Mouse (Mus musculus) lung, embryonic 15.5 days (tissue): ENCODE measurements around the gene Slc22a14. TPM values are rescaled to one million over a fixed set of nuclear protein-coding genes. Genes with fewer than 3 reads are reported as not detected.

Experiments used
- polyA plus RNA-seq: library from polyadenylated mRNA; unstranded; fragments of >200 nt; fragmentation: Nextera tagmentation; extraction: Ambion mirVana; gene quantifications from 2 replicates; pipeline ENCODE4 v1.2.1, GENCODE M21; 2015

Slc22a14 gene
- polyA plus RNA-seq, 1 experiment from 2014 or later: not detected

Other genes starting within 250 kb of the Slc22a14 start
- gene Acaa1b, start 208.5 kb downstream of the Slc22a14 start, polyA plus RNA-seq: 1.2 and 1.6 TPM in 2 replicates
- not detected in 2 replicates for gene Gm47289, start 206.4 kb downstream of the Slc22a14 start, polyA plus RNA-seq
- gene Slc22a13, start 156.5 kb downstream of the Slc22a14 start, polyA plus RNA-seq: not detected in 2 replicates
- gene Oxsr1, start 43.1 kb downstream of the Slc22a14 start, polyA plus RNA-seq: 10.3 and 11.3 TPM in 2 replicates
- 117 and 121 TPM in 2 replicates for gene Acaa1a, start 25.9 kb downstream of the Slc22a14 start, polyA plus RNA-seq
- gene Myd88, start 24.1 kb downstream of the Slc22a14 start, polyA plus RNA-seq: 29.4 and 32.0 TPM in 2 replicates
- gene Xylb, start 8.2 kb downstream of the Slc22a14 start, polyA plus RNA-seq: 4.3 and 4.9 TPM in 2 replicates
- gene Acvr2b, start 36.6 kb upstream of the Slc22a14 start, polyA plus RNA-seq: 14.1 and 18.8 TPM in 2 replicates
- 27.3 and 29.2 TPM in 2 replicates for gene Exog, start 79.4 kb upstream of the Slc22a14 start, polyA plus RNA-seq
- 0.79 and 0.87 TPM in 2 replicates for gene Scn5a, start 213.5 kb upstream of the Slc22a14 start, polyA plus RNA-seq